Mouse (Mus musculus) heart, postnatal 10 days (tissue): ENCODE results near the gene Brpf3. TPM values are rescaled to one million over a fixed set of nuclear protein-coding genes. Genes with fewer than 3 reads are reported as not detected.
A peak's percentile ranks its signal among the peaks of the same experiment; 100 is the strongest.
"Not testable (repeated sequence)": the region's sequence is repeated elsewhere in the genome, so short reads cannot be mapped to it uniquely, and the experiment has no call there.

Experiments used
- DNase-seq, 2 experiments: peaks; one replicate each; pipeline ENCODE4 v3.0.0; 2021
- intact Hi-C: fragments of 180-260 bp; cut with DNase I; formaldehyde crosslinking; loops from one replicate; pipeline ENCODE4 v1.15.1; 2025
- total RNA-seq, 2 experiments: library from RNA; stranded (reverse); gene quantifications; 2 replicates each; pipeline ENCODE4 v1.2.3; 2021

The Brpf3 gene
- total RNA-seq, 2 experiments from 2014 or later: 15.2 to 22.3 TPM

DNA sequence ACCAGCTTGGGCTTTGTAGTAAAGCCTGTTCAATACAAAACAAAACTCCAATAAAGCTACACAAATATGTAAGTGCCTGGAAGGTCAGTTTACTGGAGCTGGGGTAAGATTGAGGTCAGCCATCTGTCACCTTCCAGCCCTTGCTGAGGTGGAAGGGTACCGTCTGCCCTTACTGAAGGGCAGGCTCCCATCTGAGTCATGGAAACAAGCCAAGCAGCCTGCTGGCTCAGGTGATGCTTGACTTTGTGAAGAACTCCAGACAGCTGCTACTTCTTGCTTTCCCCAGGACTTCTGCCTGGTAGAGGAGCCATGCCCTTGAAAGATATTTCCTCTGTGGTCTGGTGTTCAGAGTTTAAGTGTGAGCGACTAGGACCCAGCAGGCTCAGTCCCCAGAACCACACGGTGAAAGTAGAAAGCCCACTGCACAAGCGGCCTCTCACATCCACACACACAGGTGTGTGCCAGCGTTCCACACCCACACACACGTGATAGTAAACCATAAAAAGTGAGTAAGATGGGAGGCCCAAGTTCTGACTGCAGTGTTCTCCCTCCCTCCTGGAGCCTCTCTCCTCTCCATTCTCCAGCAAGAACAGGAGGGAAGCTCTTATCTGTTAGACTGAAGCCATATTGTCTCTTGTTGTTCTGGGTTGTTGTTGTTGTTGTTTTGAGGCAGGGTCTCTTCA lies 24.6 kb downstream of the Brpf3 start:
- no peak for DNase-seq
- intact Hi-C loops: no loop called here

DNA sequence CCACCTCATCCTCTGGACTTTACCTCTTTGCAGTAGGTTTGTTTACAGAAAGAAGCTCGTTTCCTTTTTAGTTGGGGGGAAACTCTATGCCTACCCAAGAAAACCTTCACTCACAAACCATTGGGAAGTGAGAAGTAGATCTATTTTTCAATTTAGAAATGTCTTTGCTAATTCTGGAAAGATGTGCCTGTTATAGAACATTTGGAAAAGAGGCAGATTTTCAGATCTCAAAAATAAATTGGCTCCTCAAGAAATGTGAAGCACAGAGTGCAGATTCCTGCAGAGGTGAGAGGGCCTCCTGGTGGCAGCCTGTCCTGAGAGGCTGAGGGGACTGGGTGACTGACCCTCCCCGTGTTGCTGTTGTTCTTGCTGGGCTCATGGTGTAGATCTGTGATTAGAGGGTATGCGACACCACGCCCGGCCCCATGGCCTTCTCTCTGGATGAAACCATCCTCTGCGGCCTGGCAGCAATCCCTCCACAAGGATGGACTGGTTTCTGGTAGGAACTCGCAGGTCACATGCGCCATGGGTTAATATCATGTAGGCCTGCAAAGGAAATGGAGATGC lies 26.9 kb downstream of the Brpf3 start:
- DNase-seq: no peak
- intact Hi-C loops: no loop called here

GRCm38 (mm10) chr17:28829120-28829519 lies 28.2 kb downstream of the Brpf3 start:
- no peak for DNase-seq
- intact Hi-C loops: no loop called here

GRCm38 (mm10) chr17:28831065-28831464 lies 30.2 kb downstream of the Brpf3 start:
- no peak for DNase-seq

GRCm38 (mm10) chr17:28832040-28832439 lies 31.1 kb downstream of the Brpf3 start:
- intact Hi-C loops: no loop called here
- no peak for DNase-seq

More at GRCm38 (mm10) chr17:28831065-28831464, 30.2 kb downstream of the Brpf3 start:
- intact Hi-C loops: no loop called here

GRCm38 (mm10) chr17:28832875-28833274 lies 32.0 kb downstream of the Brpf3 start:
- intact Hi-C loops: no loop called here
- DNase-seq: no peak

DNA sequence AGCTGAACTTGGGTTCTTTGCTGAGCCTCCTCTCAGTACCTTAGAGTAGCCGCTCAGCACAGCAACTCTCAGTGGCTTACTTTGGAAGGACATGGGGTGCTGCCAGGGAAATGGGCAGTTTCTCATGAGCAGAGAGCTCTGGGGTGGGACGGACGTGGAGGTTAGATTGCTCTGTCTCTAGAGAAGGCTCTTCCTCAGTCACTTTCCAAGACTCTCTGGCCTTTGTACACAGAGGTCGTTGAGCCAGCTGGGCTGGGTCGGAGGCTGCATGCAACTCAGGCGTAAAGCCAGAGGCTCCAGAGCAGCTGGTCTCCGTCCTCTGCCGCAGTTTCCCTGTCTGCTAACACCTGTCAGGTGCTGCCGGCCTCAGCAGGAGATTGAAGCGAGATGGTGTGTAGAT lies 33.8 kb downstream of the Brpf3 start:
- intact Hi-C loops: no loop called here

GRCm38 (mm10) chr17:28837840-28838239 lies 37.0 kb downstream of the Brpf3 start:
- intact Hi-C loops: no loop called here
- no peak for DNase-seq

More for the DNA sequence above, 33.8 kb downstream of the Brpf3 start:
- peak; percentile 24 to 31 for DNase-seq

GRCm38 (mm10) chr17:28841947-28842346 lies 41.1 kb downstream of the Brpf3 start:
- not testable (repeated sequence) for DNase-seq

DNA sequence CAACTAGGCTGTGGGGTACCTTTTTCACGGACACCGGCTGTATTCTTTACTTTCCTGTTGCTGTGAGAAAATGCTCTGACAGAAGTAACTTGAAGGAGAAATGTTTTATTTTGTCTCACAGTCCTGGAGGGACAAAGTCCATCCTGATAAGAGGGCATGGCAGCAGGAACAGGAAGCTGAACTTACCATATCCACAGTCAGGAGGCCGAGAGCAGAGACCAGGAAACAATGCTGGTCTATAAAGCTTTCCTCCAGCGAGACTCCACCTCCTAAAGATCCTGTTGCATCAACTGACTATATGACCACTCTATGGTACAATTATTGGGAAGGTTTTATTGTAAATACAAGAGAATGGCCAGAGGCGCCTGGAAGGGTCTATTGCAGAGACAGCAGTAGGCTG lies 42.8 kb downstream of the Brpf3 start:
- intact Hi-C loops: no loop called here
- DNase-seq: no peak

More at GRCm38 (mm10) chr17:28841947-28842346, 41.1 kb downstream of the Brpf3 start:
- intact Hi-C loops: not testable (repeated sequence)

DNA sequence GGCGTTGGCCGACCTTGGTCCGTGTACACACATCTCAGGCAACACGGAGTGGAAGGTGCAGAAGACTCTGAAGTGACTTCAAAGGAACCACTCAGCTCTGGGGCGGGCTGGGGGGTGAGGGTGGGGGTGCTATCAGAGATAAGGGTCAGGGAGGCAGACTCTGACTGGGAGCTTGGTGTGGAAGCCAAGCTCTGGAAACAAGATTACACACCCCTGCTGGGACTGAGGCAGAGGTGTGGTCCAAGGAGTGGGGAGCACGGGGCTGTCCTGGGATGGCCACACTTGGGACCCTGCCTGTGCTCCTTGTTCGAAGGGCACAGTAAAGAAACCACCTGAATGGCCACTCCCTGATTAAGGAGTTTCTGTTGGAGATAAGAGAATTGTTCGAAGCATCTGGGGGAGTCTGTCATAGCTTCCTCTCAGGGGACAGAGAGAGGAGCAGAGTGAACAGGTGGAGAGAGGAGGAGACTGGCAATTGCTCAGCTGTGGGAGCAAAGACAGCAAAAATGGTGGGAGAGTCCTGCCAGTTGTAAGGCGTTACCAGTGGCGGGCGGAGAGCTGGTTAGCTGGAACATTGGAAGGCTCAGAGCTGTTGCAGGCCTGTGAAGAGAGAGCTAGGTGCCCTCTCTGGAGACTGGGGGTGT lies 46.2 kb downstream of the Brpf3 start:
- intact Hi-C loops: no loop called here
- no peak for DNase-seq

- intact Hi-C loops: no loop called here
- no peak for DNase-seq
These were observed 49.6 kb downstream of the Brpf3 start for GRCm38 (mm10) chr17:28850511-28850910.

- DNase-seq: no peak
- intact Hi-C loops: no loop called here
These were observed 53.5 kb downstream of the Brpf3 start for GRCm38 (mm10) chr17:28854377-28854776.

DNA sequence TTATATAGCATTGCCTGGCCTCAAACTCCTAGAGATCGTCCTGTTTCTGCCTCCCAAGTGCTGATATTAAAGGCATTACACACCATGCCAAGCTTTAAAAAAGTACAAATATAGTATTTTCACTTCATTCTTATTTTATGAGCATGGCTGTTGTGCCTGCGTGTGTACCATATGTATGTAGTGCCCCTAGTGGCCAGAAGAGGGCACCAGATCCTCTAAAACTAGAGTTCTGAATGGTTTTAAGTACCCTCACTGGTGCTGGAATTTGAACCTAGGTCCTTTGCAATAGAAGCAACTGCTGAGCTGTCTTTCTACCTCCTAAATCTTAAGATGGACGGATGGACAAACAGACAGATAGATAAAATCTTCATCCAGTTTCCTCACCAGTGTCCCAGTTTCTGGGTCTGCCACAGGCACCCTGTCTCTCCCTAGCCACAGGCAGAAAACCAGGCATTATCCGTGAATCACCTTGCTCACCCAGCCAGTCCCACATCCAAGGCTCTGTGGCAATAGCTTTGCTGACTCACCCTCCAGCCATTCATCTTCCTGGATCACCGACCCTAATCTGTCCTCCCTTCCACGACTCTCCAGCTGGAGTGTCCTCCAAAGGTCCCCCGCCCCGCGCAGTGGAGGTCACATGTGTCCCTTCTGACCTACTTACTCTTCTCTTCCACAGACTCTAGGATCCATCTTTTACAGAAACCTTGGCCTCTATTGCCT lies 54.4 kb downstream of the Brpf3 start:
- intact Hi-C loops: no loop called here

GRCm38 (mm10) chr17:28856030-28856429 lies 55.1 kb downstream of the Brpf3 start:
- intact Hi-C loops: no loop called here
- DNase-seq: no peak

More for the DNA sequence above, 54.4 kb downstream of the Brpf3 start:
- no peak for DNase-seq

DNA sequence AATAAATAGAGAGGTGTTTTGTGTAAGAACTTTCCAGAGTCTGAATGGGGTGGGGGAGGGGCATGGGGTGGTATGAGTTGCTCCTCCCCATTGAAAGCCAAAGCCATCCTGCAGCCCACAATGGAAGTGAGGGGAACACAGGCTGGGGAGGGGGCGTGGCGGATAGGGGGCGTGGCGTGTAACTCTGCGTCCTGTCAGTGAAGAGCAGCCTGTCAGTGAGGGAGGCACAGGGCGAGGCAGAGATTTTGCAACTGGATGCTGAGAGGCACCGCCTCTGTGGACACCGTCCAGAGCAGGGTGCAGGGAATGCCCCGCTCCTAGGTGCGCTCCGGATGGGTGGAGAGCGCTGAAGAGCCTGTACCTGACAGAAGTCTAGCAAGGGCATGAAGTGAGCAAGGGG lies 57.3 kb downstream of the Brpf3 start, which contains the start of gene Pnpla1:
TSS of gene Pnpla1 (plus strand) at position 207 of the 400 bp plus-strand sequence.
- no peak for DNase-seq
- intact Hi-C loops: no loop called here

GRCm38 (mm10) chr17:28863926-28864325 lies 63.0 kb downstream of the Brpf3 start:
- no peak for DNase-seq
- intact Hi-C loops: no loop called here

DNA sequence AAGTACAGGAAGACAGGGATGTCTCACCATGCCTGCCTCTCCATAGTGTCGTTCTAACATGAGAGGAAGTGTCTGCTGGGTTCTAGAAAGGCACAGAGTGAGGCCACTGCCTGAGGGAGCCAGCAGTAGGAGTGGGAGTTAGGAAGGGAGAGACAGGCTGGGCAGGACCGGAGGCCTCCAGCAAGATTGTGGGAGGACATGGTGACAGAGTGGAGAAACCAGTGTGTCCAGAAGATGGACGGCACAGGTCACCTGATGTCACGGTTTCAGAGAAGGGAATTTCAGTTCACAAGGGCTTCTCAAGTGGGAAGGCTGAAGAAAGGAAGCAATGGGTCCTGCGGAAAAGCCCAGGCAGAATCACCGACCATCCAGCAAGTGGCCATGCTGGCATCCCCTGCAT lies 63.6 kb downstream of the Brpf3 start:
- intact Hi-C loops: no loop called here
- DNase-seq: no peak

GRCm38 (mm10) chr17:28866921-28867320 lies 66.0 kb downstream of the Brpf3 start:
- intact Hi-C loops: no loop called here
- no peak for DNase-seq

- no peak for DNase-seq
- intact Hi-C loops: no loop called here
These were observed 66.5 kb downstream of the Brpf3 start for GRCm38 (mm10) chr17:28867381-28867780.

- intact Hi-C loops: no loop called here
These were observed 68.7 kb downstream of the Brpf3 start for GRCm38 (mm10) chr17:28869412-28870110.

More at GRCm38 (mm10) chr17:28869412-28870110, 68.7 kb downstream of the Brpf3 start:
- DNase-seq: no peak
